Mouse (Mus musculus) gastrocnemius, postnatal 4 days (tissue): ENCODE results near the gene Ltbp1. TPM values are rescaled to one million over a fixed set of nuclear protein-coding genes. Genes with fewer than 3 reads are reported as not detected.

Experiments used
- DNase-seq, 2 experiments: peaks; one replicate each; pipeline ENCODE4 v3.0.0; 2021 to 2022; ENCODE audit warnings: low spot score in 2 of 2, mixed read lengths in 2 of 2
- total RNA-seq, 2 experiments: library from RNA; stranded (reverse); gene quantifications; 2 replicates each; pipeline ENCODE4 v1.2.3; 2021

Ltbp1 gene
- total RNA-seq, 2 experiments from 2014 or later = 36.2 to 37.0 TPM

GRCm38 (mm10) chr17:75347414-75347813, 342.0 kb downstream of the Ltbp1 start:
- no peak for DNase-seq

GRCm38 (mm10) chr17:75349109-75349508, 343.7 kb downstream of the Ltbp1 start:
- no peak for DNase-seq

DNA sequence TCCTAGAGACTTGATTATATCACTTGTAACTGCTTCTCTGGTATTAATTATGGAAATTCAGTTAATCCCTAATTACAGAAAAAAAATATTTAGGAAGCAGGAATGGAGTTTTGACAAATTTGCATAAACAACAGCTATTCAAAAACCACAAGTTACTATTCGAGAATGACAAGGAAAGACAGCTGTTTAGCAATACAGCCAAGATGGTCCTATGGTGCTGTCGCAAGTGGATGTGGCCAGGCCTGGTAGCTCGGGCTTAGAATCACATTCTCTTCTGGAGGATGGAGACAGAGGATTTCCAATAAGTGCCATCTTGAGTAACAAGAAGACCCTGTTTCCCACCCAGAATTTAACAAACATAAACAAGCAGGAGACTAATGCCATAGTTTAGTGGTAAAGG, 344.2 kb downstream of the Ltbp1 start:
- DNase-seq = no peak

- DNase-seq = no peak
Observed at GRCm38 (mm10) chr17:75353323-75353722, 348.0 kb downstream of the Ltbp1 start.

GRCm38 (mm10) chr17:75355431-75355830, 350.1 kb downstream of the Ltbp1 start:
- no peak for DNase-seq

GRCm38 (mm10) chr17:75360111-75360510, 354.7 kb downstream of the Ltbp1 start:
- DNase-seq = no peak

- DNase-seq = no peak
Observed at GRCm38 (mm10) chr17:75366332-75366731, 361.0 kb downstream of the Ltbp1 start.

DNA sequence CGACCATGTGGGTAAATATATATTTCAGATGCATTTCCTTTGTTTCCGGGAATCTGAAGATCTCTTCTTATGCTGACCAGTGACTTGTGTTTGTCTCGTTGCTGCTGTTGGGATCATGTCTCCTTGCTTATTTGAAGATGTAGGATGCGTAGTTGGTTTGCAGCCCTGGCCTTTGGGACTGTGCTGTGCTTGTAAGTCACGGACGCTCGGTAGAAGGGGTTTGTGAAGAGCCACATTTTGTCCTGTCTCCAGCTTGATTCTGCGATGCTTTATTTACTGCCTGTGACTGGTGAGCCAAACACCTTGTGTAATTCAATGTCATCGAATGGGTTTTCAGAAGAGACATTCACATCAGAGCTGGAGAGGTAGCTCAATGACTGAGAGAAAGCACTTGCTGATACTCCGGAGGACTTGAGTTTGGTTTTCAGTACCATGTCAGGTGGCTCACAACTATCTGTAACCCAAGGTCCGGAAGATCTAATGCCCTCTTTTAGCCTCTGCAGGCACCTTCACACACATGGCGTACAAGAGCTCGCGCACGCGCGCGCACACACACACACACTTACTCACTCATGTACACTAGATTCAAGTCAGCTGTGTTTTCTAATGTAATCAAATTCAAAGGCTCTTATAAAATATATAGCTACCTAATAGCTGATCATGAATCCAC, 362.3 kb downstream of the Ltbp1 start:
- no peak for DNase-seq

DNA sequence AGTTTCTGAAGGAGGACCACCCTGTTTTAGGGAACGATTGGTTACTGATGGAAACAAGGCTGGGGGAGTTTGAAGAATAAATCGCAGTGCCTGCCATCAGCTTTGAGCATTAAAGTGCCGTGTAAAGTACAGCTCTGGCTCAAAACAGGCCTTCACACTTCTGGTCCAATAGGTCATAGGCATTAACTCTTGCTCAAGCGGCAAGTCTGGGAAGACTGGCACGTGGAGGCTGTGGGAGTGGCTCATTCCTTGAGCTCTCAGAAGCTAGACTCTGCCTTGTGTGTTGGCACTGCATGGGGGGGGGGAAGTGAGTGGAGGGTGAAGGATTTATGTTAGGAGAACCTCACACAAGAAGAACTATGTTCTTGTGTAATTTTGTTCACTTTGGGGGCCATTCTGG, 363.2 kb downstream of the Ltbp1 start:
- no peak for DNase-seq

- peak in 1 of 2 experiments; percentile 29 for DNase-seq
Observed at GRCm38 (mm10) chr17:75369351-75369750, 364.0 kb downstream of the Ltbp1 start.

DNA sequence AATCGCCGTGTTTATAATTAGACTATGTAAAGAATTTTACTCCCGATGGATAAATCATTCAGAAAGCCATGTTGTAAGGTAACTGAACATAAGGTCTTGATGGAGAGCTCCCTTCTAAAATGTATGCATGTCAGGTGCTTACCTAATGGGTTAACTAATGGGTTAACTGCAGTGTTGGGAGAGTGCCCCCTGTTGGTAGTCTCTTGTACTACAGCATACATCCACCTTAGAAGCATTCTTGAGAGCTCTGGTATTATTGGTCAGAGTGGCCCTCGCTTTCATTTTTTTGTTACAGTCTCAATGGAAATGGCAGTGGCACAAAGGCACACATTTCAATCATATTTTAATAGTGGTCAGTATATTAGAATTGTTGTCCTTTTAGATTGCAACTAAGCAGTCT, 364.8 kb downstream of the Ltbp1 start:
- no peak for DNase-seq

DNA sequence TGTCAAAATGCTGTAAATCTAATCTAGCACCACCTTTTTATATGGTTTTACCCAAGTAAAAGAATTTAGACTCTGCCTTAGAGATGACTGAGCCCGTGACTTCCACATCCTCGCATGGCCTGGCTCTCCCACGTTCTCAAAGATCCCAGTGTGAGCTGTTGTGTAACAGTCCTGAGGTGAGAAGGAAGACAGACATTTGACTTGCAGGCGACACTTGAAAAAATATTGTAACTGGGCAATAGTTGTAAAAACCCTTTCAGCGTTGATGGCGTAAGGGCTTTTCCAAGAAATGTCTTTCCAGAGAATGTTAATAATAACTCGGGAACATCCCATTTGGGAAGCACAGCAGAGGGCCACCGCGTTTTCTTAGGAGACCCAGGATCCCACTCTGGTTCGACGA, 366.3 kb downstream of the Ltbp1 start:
- DNase-seq = no peak

GRCm38 (mm10) chr17:75372371-75372770, 367.0 kb downstream of the Ltbp1 start:
- peak in 1 of 2 experiments; percentile 37 for DNase-seq

GRCm38 (mm10) chr17:75374287-75375024, 369.1 kb downstream of the Ltbp1 start:
- DNase-seq = no peak

DNA sequence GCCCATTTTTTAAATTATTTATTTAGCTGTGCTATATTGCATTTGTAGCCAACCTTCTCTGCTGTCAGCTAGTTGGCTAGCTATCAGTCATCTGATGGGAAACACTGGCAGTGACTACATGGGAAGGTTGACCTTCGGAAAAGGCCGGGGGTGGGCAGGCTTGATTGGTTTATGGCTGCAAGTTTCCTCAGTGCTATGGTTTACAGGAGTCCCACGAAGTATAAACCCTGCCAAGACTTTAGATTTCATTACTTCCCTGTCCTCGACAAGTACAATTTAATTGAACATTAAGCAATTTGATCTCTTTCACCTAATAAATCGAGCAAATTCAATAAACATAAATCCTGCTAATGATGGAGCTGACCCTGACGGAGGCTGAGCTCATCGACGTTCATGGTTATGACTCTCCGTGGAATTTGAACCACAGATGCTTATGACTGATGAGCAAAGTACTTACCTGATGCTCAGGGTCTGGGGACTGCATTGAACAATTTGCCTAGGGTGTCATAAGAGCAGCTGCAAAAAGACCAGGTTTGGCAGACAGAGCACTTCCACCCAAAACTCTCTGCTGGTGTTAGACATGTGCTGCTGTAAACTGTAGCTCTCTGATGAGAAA, 373.0 kb downstream of the Ltbp1 start:
- no peak for DNase-seq

DNA sequence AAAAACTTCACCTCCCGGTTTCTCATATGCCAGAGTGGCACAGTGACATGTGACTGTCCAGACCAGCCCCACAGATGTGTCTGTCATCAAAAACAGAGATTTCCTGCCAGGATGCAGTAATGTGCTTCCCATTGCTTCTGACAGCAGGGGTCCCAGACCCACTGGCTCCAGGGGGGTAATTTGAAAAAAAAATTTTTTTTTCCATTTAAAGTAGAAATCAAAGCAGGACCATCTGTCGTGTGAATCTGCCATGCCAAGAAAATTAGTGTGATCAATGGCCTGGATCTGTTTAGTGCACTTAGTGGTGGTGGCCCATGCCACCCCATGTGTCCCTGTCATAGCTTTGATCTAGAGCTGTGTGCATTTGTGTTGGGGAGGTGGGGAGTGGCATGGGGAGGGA, 374.8 kb downstream of the Ltbp1 start:
- DNase-seq = no peak

GRCm38 (mm10) chr17:75388402-75388801, 383.0 kb downstream of the Ltbp1 start:
- DNase-seq = no peak

GRCm38 (mm10) chr17:75390142-75390541, 384.8 kb downstream of the Ltbp1 start:
- no peak for DNase-seq

DNA sequence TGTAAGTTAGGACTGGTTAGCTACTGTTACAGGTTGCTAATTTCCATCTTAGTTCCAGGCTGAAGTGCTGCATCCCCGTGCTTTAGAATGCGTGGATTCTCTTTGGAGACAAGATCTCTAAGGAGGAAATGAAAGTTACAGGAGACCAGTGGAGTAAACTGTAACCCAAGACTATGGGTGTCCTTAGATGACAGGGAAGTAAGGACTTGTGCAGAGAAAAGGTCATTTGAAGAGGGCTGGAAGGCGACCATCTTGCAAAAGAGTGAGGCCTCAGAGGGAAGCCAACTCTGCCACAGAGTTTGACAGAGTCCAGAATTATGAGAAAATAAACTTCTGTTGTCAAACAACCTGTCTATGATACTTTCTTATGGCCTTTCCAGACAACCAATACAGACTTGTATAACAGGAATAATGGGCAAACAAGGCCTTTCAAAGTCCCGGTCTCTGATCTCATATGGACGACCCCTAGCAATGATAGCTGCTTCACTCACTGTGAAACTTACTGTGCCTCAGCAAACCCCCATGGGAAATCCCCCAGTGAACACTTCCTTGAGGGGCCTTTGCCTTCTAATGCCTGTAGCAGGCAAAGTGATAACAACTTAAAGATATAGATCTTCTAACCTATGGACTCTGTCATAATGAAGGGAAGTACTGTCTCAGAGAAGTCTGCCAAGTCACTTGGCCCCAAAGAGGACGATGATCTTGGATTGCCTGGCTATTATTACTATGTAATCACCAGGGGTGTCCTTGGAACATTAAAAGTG, 386.2 kb downstream of the Ltbp1 start:
- DNase-seq = peak in 1 of 2 experiments; percentile 3

- DNase-seq = no peak
Observed at GRCm38 (mm10) chr17:75406405-75406804, 401.0 kb downstream of the Ltbp1 start.

GRCm38 (mm10) chr17:75416861-75417260, 411.5 kb downstream of the Ltbp1 start:
- no peak for DNase-seq

DNA sequence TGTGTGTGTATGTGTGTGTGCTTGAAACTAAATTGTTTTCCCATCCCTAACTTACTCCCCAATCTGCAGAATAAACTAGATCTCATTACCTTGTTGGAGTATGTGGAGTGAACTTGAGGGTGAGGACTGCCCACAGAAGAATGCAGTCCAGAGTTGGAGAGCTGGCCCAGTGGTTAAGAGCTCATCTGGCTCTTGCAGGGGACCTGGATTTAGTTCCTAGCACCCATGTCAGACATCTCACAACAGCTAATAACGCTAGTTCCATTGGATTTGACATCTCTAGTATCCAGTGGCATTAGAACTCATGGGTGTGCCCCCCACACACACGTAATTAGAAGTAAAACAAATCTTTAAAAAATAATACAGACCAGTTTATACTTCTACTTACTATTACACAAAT, 428.8 kb downstream of the Ltbp1 start:
- no peak for DNase-seq
